Mouse (Mus musculus) hindbrain, embryonic 12.5 days (tissue): Measurements from ENCODE around the gene Mex3a. TPM values are rescaled to one million over a fixed set of nuclear protein-coding genes. Genes with fewer than 3 reads are reported as not detected.

Source experiments
- ATAC-seq: fragments of 200-750 bp; cut with Nextera tagmentation; 2 replicates; pipeline ENCODE4 v1.8.0; 2017; ENCODE audit warnings: moderate TSS enrichment; ENCODE audit not compliant: low FRiP score
- H3K27ac ChIP-seq: fragments of 300-500 bp; sonication (generic); 2 replicates; pipeline ENCODE4 v1.5.1; 2016; ENCODE audit warnings: mild to moderate bottlenecking
- H3K27me3 ChIP-seq: fragments of 300-500 bp; sonication (generic); 2 replicates; pipeline ENCODE4 v1.6.1; 2016; ENCODE audit warnings: mild to moderate bottlenecking
- H3K36me3 ChIP-seq: fragments of 300-500 bp; sonication (generic); 2 replicates; pipeline ENCODE4 v1.6.1; 2016; ENCODE audit warnings: mild to moderate bottlenecking
- H3K4me1 ChIP-seq: fragments of 300-500 bp; sonication (generic); 2 replicates; pipeline ENCODE4 v1.6.1; 2016
- H3K4me2 ChIP-seq: fragments of 300-500 bp; sonication (generic); replicated peaks from 2 replicates; pipeline ENCODE4 v1.6.1; 2016; ENCODE audit warnings: mild to moderate bottlenecking
- H3K4me3 ChIP-seq: fragments of 300-500 bp; sonication (generic); 2 replicates; pipeline ENCODE4 v1.5.1; 2016; ENCODE audit warnings: mild to moderate bottlenecking
- H3K9ac ChIP-seq: fragments of 300-500 bp; sonication (generic); 2 replicates; pipeline ENCODE4 v1.6.1; 2016; ENCODE audit warnings: mild to moderate bottlenecking, moderate library complexity
- H3K9me3 ChIP-seq: fragments of 300-500 bp; sonication (generic); replicated peaks from 2 replicates; pipeline ENCODE4 v1.6.1; 2016; ENCODE audit warnings: mild to moderate bottlenecking
- WGBS: fragments of 180-500 bp; shearing (Covaris S2); methylation state at CpG from one replicate; pipeline ENCODE4 v1.1.7; 2016; 5-methylcytosine and 5-hydroxymethylcytosine counted together
- polyA plus RNA-seq: library from polyadenylated mRNA; unstranded; fragments of >200 nt; fragmentation: Nextera tagmentation; extraction: Ambion mirVana; gene quantifications from 2 replicates; pipeline ENCODE4 v1.2.1, GENCODE M21; 2016

Gene Mex3a
- polyA plus RNA-seq, 1 experiment from 2014 or later: 44.2 TPM

GRCm38 (mm10) chr3:88543174-88543573, 11.0 kb downstream of the Mex3a start:
- Histone ChIP-seq H3K4me1 (peaks cover 32% of the 10 kb centered on the region), H3K4me3 (no peak overlapping the region), H3K27me3 (no peaks in the 10 kb centered on the region), H3K36me3 (peaks cover 20% of the 10 kb centered on the region), H3K9ac (no peak overlapping the region), H3K4me2 (no peak overlapping the region), H3K9me3 (no peaks in the 10 kb centered on the region), H3K27ac (no peak overlapping the region)
- ATAC-seq: no peak
- 83% methylated on average over 8 of the region's 8 CpGs for WGBS

- H3K4me2 ChIP-seq: no peak overlapping the region
- 79% methylated on average over 5 of the region's 5 CpGs for WGBS
- H3K9me3 ChIP-seq: no peaks in the 10 kb centered on the region
- no peaks in the 10 kb centered on the region for H3K27me3 ChIP-seq
- H3K9ac ChIP-seq: no peak overlapping the region
- H3K4me3 ChIP-seq: no peak overlapping the region
- peaks cover 25% of the 10 kb centered on the region for H3K4me1 ChIP-seq
- no peak for ATAC-seq
- H3K36me3 ChIP-seq: peaks cover 13% of the 10 kb centered on the region
- no peak overlapping the region for H3K27ac ChIP-seq
Observed at GRCm38 (mm10) chr3:88543651-88544410, 11.6 kb downstream of the Mex3a start.

- Histone ChIP-seq H3K4me3 (no peak overlapping the region), H3K27me3 (no peaks in the 10 kb centered on the region), H3K4me2 (no peak overlapping the region), H3K9me3 (no peaks in the 10 kb centered on the region), H3K9ac (no peak overlapping the region), H3K4me1 (peaks cover 20% of the 10 kb centered on the region), H3K27ac (no peak overlapping the region), H3K36me3 (peaks cover 12% of the 10 kb centered on the region)
- ATAC-seq: no peak
- WGBS: 40% methylated on average over 5 of the region's 5 CpGs
Observed at GRCm38 (mm10) chr3:88544514-88544913, 12.3 kb downstream of the Mex3a start.

- H3K27me3 ChIP-seq: no peaks in the 10 kb centered on the region
- no peak overlapping the region for H3K4me2 ChIP-seq
- no peak overlapping the region for H3K4me3 ChIP-seq
- H3K9ac ChIP-seq: no peak overlapping the region
- no peak for ATAC-seq
- peaks cover 9% of the 10 kb centered on the region for H3K36me3 ChIP-seq
- H3K9me3 ChIP-seq: no peaks in the 10 kb centered on the region
- 59% methylated on average over 20 of the region's 20 CpGs for WGBS
- 0 out of 2 replicates have a peak overlapping the region, but pooled peaks have one; percentile 23 for H3K27ac ChIP-seq
- H3K4me1 ChIP-seq: peaks cover 17% of the 10 kb centered on the region
Observed at GRCm38 (mm10) chr3:88544955-88545591, 12.9 kb downstream of the Mex3a start.

- Histone ChIP-seq H3K27me3 (no peaks in the 10 kb centered on the region), H3K4me2 (no peak overlapping the region), H3K4me3 (no peak overlapping the region), H3K9me3 (no peaks in the 10 kb centered on the region), H3K27ac (no peak overlapping the region), H3K4me1 (peaks cover 12% of the 10 kb centered on the region), H3K9ac (no peak overlapping the region), H3K36me3 (no peaks in the 10 kb centered on the region)
- ATAC-seq: no peak
- 76% methylated on average over 6 of the region's 6 CpGs for WGBS
Observed at GRCm38 (mm10) chr3:88546674-88547418, 14.7 kb downstream of the Mex3a start.

GRCm38 (mm10) chr3:88548180-88548917, 16.2 kb downstream of the Mex3a start, which contains the start of gene Rab25:
Gene Rab25 (minus strand): TSS chr3:88548300.
- Histone ChIP-seq H3K4me1 (peaks cover 14% of the 10 kb centered on the region), H3K36me3 (no peaks in the 10 kb centered on the region), H3K9ac (no peak within 1 kb of the TSS), H3K27me3 (no peaks in the 10 kb centered on the region), H3K4me2 (no peak within 1 kb of the TSS), H3K4me3 (no peak within 1 kb of the TSS), H3K9me3 (no peaks in the 10 kb centered on the region), H3K27ac (no peak within 1 kb of the TSS)
- WGBS: 47% methylated on average over 18 of the region's 18 CpGs
- no peak for ATAC-seq

- no peaks in the 10 kb centered on the region for H3K9me3 ChIP-seq
- peaks cover 11% of the 10 kb centered on the region for H3K36me3 ChIP-seq
- no peak overlapping the region for H3K27ac ChIP-seq
- ATAC-seq: no peak
- H3K4me2 ChIP-seq: peak overlapping the region; percentile 85
- H3K4me1 ChIP-seq: peaks cover 26% of the 10 kb centered on the region
- WGBS: 90% methylated on average over 4 of the region's 4 CpGs
- no peak overlapping the region for H3K4me3 ChIP-seq
- peak overlapping the region; percentile 66; the same call in 1 of the 2 replicates for H3K9ac ChIP-seq
- no peaks in the 10 kb centered on the region for H3K27me3 ChIP-seq
Observed at GRCm38 (mm10) chr3:88551586-88551985, 19.4 kb downstream of the Mex3a start.

GRCm38 (mm10) chr3:88552082-88552645, 20.0 kb downstream of the Mex3a start:
- H3K9ac ChIP-seq: peak overlapping the region; percentile 66
- peak overlapping the region; percentile 90 for H3K4me3 ChIP-seq
- 24% methylated on average over 16 of the region's 16 CpGs for WGBS
- peak overlapping the region; percentile 85 for H3K4me2 ChIP-seq
- H3K27ac ChIP-seq: peak overlapping the region; percentile 94; the same call in 1 of the 2 replicates
- H3K9me3 ChIP-seq: no peaks in the 10 kb centered on the region
- H3K4me1 ChIP-seq: peaks cover 26% of the 10 kb centered on the region
- no peak for ATAC-seq
- no peaks in the 10 kb centered on the region for H3K27me3 ChIP-seq
- peaks cover 17% of the 10 kb centered on the region for H3K36me3 ChIP-seq

GRCm38 (mm10) chr3:88552676-88553524, 20.7 kb downstream of the Mex3a start, which contains the start of gene Lamtor2:
Gene Lamtor2 (minus strand): TSS chr3:88553074.
- peaks cover 26% of the 10 kb centered on the region for H3K4me1 ChIP-seq
- H3K36me3 ChIP-seq: peaks cover 24% of the 10 kb centered on the region
- WGBS: 0% methylated on average over 48 of the region's 48 CpGs
- H3K4me2 ChIP-seq: peak within 1 kb of the TSS; percentile 85
- no peaks in the 10 kb centered on the region for H3K9me3 ChIP-seq
- no peaks in the 10 kb centered on the region for H3K27me3 ChIP-seq
- H3K27ac ChIP-seq: peak within 1 kb of the TSS; percentile 94
- H3K9ac ChIP-seq: peak within 1 kb of the TSS; percentile 95
- H3K4me3 ChIP-seq: peak within 1 kb of the TSS; percentile 90
- ATAC-seq: peak; percentile 91

GRCm38 (mm10) chr3:88553525-88553879, 21.3 kb downstream of the Mex3a start, which contains the start of gene Ubqln4:
Gene Ubqln4 (plus strand): TSS chr3:88553758.
- Histone ChIP-seq H3K9ac (peak within 1 kb of the TSS; percentile 95), H3K27me3 (no peaks in the 10 kb centered on the region), H3K27ac (peak within 1 kb of the TSS; percentile 94), H3K4me2 (peak within 1 kb of the TSS; percentile 85), H3K4me3 (peak within 1 kb of the TSS; percentile 90), H3K36me3 (peaks cover 30% of the 10 kb centered on the region), H3K9me3 (no peaks in the 10 kb centered on the region), H3K4me1 (peaks cover 26% of the 10 kb centered on the region)
- WGBS: under 1% methylated on average over 30 of the region's 37 CpGs
- ATAC-seq: peak; percentile 89
